ENCODE assay signal across 8 mouse cellular contexts in genomic region chr14:61556289-61557147, GRCm38 (mm10). TPM values are rescaled to one million over a fixed set of nuclear protein-coding genes. Genes with fewer than 3 reads are reported as not detected.
DNase-seq lines count a peak whose midpoint lies in the region; ATAC-seq and TF ChIP-seq lines count a peak whose summit lies in the region.

Gene Spryd7, minus strand, starts transcription at chr14:61556886.

- TF ChIP-seq POLR2A in limb, embryonic 14.5 days (IDR thresholded peaks at IDR 0.05; ENCODE audit: borderline replicate concordance, extremely low read depth, insufficient read depth, insufficient read length): peak; percentile 58; the same call in 1 of the 2 replicates

- H3K27me3 ChIP-seq in embryonic facial prominence, embryonic 14.5 days (replicated peaks; ENCODE audit: control insufficient read depth, insufficient read depth, low read length): no peaks in the 10 kb centered on the region
- no peaks in the 10 kb centered on the region for H3K27me3 ChIP-seq in limb, embryonic 14.5 days (ENCODE audit: control insufficient read depth, insufficient read depth, low read length)
- H3K27me3 ChIP-seq in midbrain, postnatal 0 days (ENCODE audit: insufficient read depth, low read length): no peaks in the 10 kb centered on the region

- H3K27ac ChIP-seq in embryonic facial prominence, embryonic 14.5 days (replicated peaks; ENCODE audit: low read depth, low read length): peak within 1 kb of the TSS; percentile 70
- peak within 1 kb of the TSS; percentile 74 for H3K27ac ChIP-seq in limb, embryonic 14.5 days (replicated peaks; ENCODE audit: low read depth, low read length)
- H3K27ac ChIP-seq in midbrain, postnatal 0 days (ENCODE audit: low read depth, low read length): peak within 1 kb of the TSS; percentile 90

- 0 out of 2 replicates have a peak, but pooled peaks cover under 1% of the 10 kb centered on the region for H3K9me3 ChIP-seq in embryonic facial prominence, embryonic 14.5 days (ENCODE audit: control insufficient read depth, low read length)
- H3K9me3 ChIP-seq in limb, embryonic 14.5 days (ENCODE audit: control insufficient read depth, low read length): no peaks in the 10 kb centered on the region
- no peaks in the 10 kb centered on the region for H3K9me3 ChIP-seq in midbrain, postnatal 0 days (ENCODE audit: low read length)

- TF ChIP-seq CTCF in midbrain, postnatal 0 days (IDR thresholded peaks at IDR 0.05): peak; percentile 61

- no peaks in the 10 kb centered on the region for H3K36me3 ChIP-seq in embryonic facial prominence, embryonic 14.5 days (ENCODE audit: control insufficient read depth, insufficient read depth, low read length)
- no peaks in the 10 kb centered on the region for H3K36me3 ChIP-seq in limb, embryonic 14.5 days (ENCODE audit: control insufficient read depth, insufficient read depth, low read length)
- H3K36me3 ChIP-seq in midbrain, postnatal 0 days (ENCODE audit: insufficient read depth, low read length): no peaks in the 10 kb centered on the region

- ATAC-seq in embryonic facial prominence, embryonic 14.5 days (ENCODE audit: low read depth): peak; percentile 98
- ATAC-seq in limb, embryonic 14.5 days (ENCODE audit: low FRiP score, low read depth): peak; percentile 99
- peak; percentile 97 for ATAC-seq in midbrain, postnatal 0 days (ENCODE audit: low FRiP score)

- H3K4me1 ChIP-seq in embryonic facial prominence, embryonic 14.5 days (ENCODE audit: control insufficient read depth, insufficient read depth, low read length): no peaks in the 10 kb centered on the region
- no peaks in the 10 kb centered on the region for H3K4me1 ChIP-seq in limb, embryonic 14.5 days (ENCODE audit: control insufficient read depth, insufficient read depth, low read length)
- no peaks in the 10 kb centered on the region for H3K4me1 ChIP-seq in midbrain, postnatal 0 days (ENCODE audit: insufficient read depth, low read length)

- peak; percentile 98 for DNase-seq in 3T3-L1 (ENCODE audit: low read depth, low spot score)
- DNase-seq in adrenal gland, postnatal 4 days (ENCODE audit: low spot score in 2 of 2): peak; percentile 87 to 95
- DNase-seq in embryonic facial prominence, embryonic 14.5 days (ENCODE audit: low spot score): peak; percentile 99
- peak; percentile 98 for DNase-seq in heart, adult 8-10 months (ENCODE audit: low spot score)
- DNase-seq in kidney, adult 9 months: peak; percentile 98
- peak; percentile 98 for DNase-seq in limb, embryonic 14.5 days (ENCODE audit: low spot score)
- peak; percentile 98 for DNase-seq in midbrain, postnatal 0 days (ENCODE audit: low spot score)
- DNase-seq in spleen, postnatal 14 days (ENCODE audit: low spot score in 2 of 2): peak; percentile 94 to 95

- H3K9ac ChIP-seq in embryonic facial prominence, embryonic 14.5 days (ENCODE audit: low read depth, low read length): peak within 1 kb of the TSS; percentile 69
- H3K9ac ChIP-seq in limb, embryonic 14.5 days (ENCODE audit: low read depth, low read length, severe bottlenecking): peak within 1 kb of the TSS; percentile 67
- H3K9ac ChIP-seq in midbrain, postnatal 0 days (replicated peaks; ENCODE audit: low read length, poor library complexity, severe bottlenecking): peak within 1 kb of the TSS; percentile 79

- H3K4me3 ChIP-seq in embryonic facial prominence, embryonic 14.5 days (ENCODE audit: low read depth, low read length): peak within 1 kb of the TSS; percentile 63
- H3K4me3 ChIP-seq in limb, embryonic 14.5 days (replicated peaks; ENCODE audit: low read length): peak within 1 kb of the TSS; percentile 71
- H3K4me3 ChIP-seq in midbrain, postnatal 0 days (ENCODE audit: low read depth, low read length): peak within 1 kb of the TSS; percentile 73

- WGBS in embryonic facial prominence, embryonic 14.5 days: 0% methylated on average over 26 of the region's 72 CpGs
- WGBS in limb, embryonic 14.5 days: 0% methylated on average over 64 of the region's 72 CpGs
- WGBS in midbrain, postnatal 0 days: under 1% methylated on average over 60 of the region's 72 CpGs

- peak within 1 kb of the TSS; percentile 92 for H3K4me2 ChIP-seq in embryonic facial prominence, embryonic 14.5 days (ENCODE audit: low read depth, low read length)
- peak within 1 kb of the TSS; percentile 82 for H3K4me2 ChIP-seq in limb, embryonic 14.5 days (replicated peaks; ENCODE audit: low read depth, low read length, severe bottlenecking)
- H3K4me2 ChIP-seq in midbrain, postnatal 0 days (ENCODE audit: low read depth, low read length, poor library complexity, severe bottlenecking): peak within 1 kb of the TSS; percentile 73

RNA-seq across cellular contexts. Expression of gene Spryd7, which starts in this region (rescaled TPM):
- total RNA-seq in adrenal gland, postnatal 4 days (2021): 10 to 100 TPM; 17.2 to 20.4 TPM
- polyA plus RNA-seq in embryonic facial prominence, embryonic 14.5 days (2014; fragmentation: Nextera tagmentation; extraction: Ambion mirVana): 25.7 and 27.8 TPM in 2 replicates
- 10 to 100 TPM; 52.6 to 61.9 (median 58.5) TPM for total RNA-seq in heart, adult 8-10 months (2022)
- 11.6 and 12.4 TPM in 2 replicates for polyA plus RNA-seq in limb, embryonic 14.5 days (2012; rRNA removed)
- polyA plus RNA-seq in limb, embryonic 14.5 days (2014; fragmentation: Nextera tagmentation; extraction: Ambion mirVana): 22.4 and 24.5 TPM in 2 replicates
- 37.4 and 44.3 TPM in 2 replicates for total RNA-seq in midbrain, postnatal 0 days (2014; rRNA removed)
- 66.9 and 67.0 TPM in 2 replicates for polyA plus RNA-seq in midbrain, postnatal 0 days (2015; fragmentation: Nextera tagmentation; extraction: Ambion mirVana)

Comparison
In these comparisons a context has a peak if more than half of its experiments do, and no peak if none do; other contexts are left out.
1. Peak in every context shown above with its lines: DNase-seq, ATAC-seq, H3K4me3 ChIP-seq and H3K27ac ChIP-seq.